Mouse (Mus musculus) heart, postnatal 25 days (tissue): ENCODE data around the gene Timm22. TPM values are rescaled to one million over a fixed set of nuclear protein-coding genes. Genes with fewer than 3 reads are reported as not detected.

Source experiments
- DNase-seq: peaks from one replicate; pipeline ENCODE4 v3.0.0; 2022; ENCODE audit warnings: low spot score
- intact Hi-C: fragments of 180-260 bp; cut with DNase I; formaldehyde crosslinking; loops from one replicate; pipeline ENCODE4 v1.15.1; 2025
- total RNA-seq, 2 experiments: library from RNA; stranded (reverse); gene quantifications; 2 replicates each; pipeline ENCODE4 v1.2.3; 2021

Gene Timm22
- total RNA-seq, 2 experiments from 2014 or later: 51.1 to 57.1 TPM

GRCm38 (mm10) chr11:76425749-76426148 is 19.0 kb downstream of the Timm22 start:
- no peak for DNase-seq
- intact Hi-C loops: no loop called here

GRCm38 (mm10) chr11:76427781-76428180 is 21.0 kb downstream of the Timm22 start:
- DNase-seq: no peak
- intact Hi-C loops: no loop called here

- intact Hi-C loops: no loop called here
- no peak for DNase-seq
Measured at GRCm38 (mm10) chr11:76429046-76429445, 22.3 kb downstream of the Timm22 start.

GRCm38 (mm10) chr11:76429556-76429955 is 22.8 kb downstream of the Timm22 start:
- intact Hi-C loops: no loop called here
- no peak for DNase-seq

GRCm38 (mm10) chr11:76429966-76430631 is 23.3 kb downstream of the Timm22 start:
- no peak for DNase-seq
- intact Hi-C loops: no loop called here

GRCm38 (mm10) chr11:76436009-76436408 is 29.3 kb downstream of the Timm22 start:
- intact Hi-C loops: no loop called here
- no peak for DNase-seq

GRCm38 (mm10) chr11:76436864-76437437 is 30.2 kb downstream of the Timm22 start:
- peak; percentile 59 for DNase-seq
- intact Hi-C loops: no loop called here

- intact Hi-C loops: no loop called here
- no peak for DNase-seq
Measured at GRCm38 (mm10) chr11:76439666-76440065, 32.9 kb downstream of the Timm22 start.

- no peak for DNase-seq
- intact Hi-C loops: no loop called here
Measured at GRCm38 (mm10) chr11:76445459-76445858, 38.7 kb downstream of the Timm22 start.

- intact Hi-C loops: no loop called here
- DNase-seq: no peak
Measured at GRCm38 (mm10) chr11:76446251-76446650, 39.5 kb downstream of the Timm22 start.

GRCm38 (mm10) chr11:76449520-76450201 is 42.9 kb downstream of the Timm22 start:
- intact Hi-C loops: loop anchor here (10.0 kb wide), 1 partner anchor 195 kb away; no protein-coding TSS in a partner anchor
- DNase-seq: peak; percentile 45

GRCm38 (mm10) chr11:76450202-76450561 is 43.4 kb downstream of the Timm22 start:
- no peak for DNase-seq
- intact Hi-C loops: loop anchor here (10.0 kb wide), 1 partner anchor 195 kb away; no protein-coding TSS in a partner anchor

GRCm38 (mm10) chr11:76454492-76454891 is 47.7 kb downstream of the Timm22 start:
- DNase-seq: peak; percentile 23
- intact Hi-C loops: loop anchor here (2.0 to 10.0 kb wide), 2 partner anchors 36 to 190 kb away; no protein-coding TSS in a partner anchor

GRCm38 (mm10) chr11:76456233-76456632 is 49.5 kb downstream of the Timm22 start:
- DNase-seq: peak; percentile 60
- intact Hi-C loops: loop anchor here (1.0 to 10.0 kb wide), 5 partner anchors 40 to 204 kb away; no protein-coding TSS in a partner anchor

GRCm38 (mm10) chr11:76456897-76457296 is 50.1 kb downstream of the Timm22 start:
- DNase-seq: no peak
- intact Hi-C loops: loop anchor here (1.0 to 10.0 kb wide), 5 partner anchors 39 to 205 kb away; no protein-coding TSS in a partner anchor

GRCm38 (mm10) chr11:76458730-76459129 is 52.0 kb downstream of the Timm22 start:
- no peak for DNase-seq
- intact Hi-C loops: loop anchor here (5.0 to 10.0 kb wide), 4 partner anchors 54 to 206 kb away; no protein-coding TSS in a partner anchor

GRCm38 (mm10) chr11:76459489-76459888 is 52.7 kb downstream of the Timm22 start:
- intact Hi-C loops: loop anchor here (5.0 to 10.0 kb wide), 4 partner anchors 53 to 207 kb away; no protein-coding TSS in a partner anchor
- DNase-seq: no peak

- intact Hi-C loops: no loop called here
- no peak for DNase-seq
Measured at GRCm38 (mm10) chr11:76461201-76461600, 54.4 kb downstream of the Timm22 start.

GRCm38 (mm10) chr11:76461696-76462095 is 54.9 kb downstream of the Timm22 start:
- intact Hi-C loops: no loop called here
- DNase-seq: no peak

- intact Hi-C loops: no loop called here
- no peak for DNase-seq
Measured at GRCm38 (mm10) chr11:76465879-76466278, 59.1 kb downstream of the Timm22 start.
